Mouse (Mus musculus) brain, embryonic 18.5 days (tissue): ENCODE data around the gene Gm7247.
"Not testable (repeated sequence)": the region's sequence is repeated elsewhere in the genome, so short reads cannot be mapped to it uniquely, and the experiment has no call there.

Experiments
- DNase-seq: peaks from one replicate; pipeline ENCODE4 v3.0.0-alpha.2; 2012; ENCODE audit warnings: low read depth, low spot score

The Gm7247 gene

DNA sequence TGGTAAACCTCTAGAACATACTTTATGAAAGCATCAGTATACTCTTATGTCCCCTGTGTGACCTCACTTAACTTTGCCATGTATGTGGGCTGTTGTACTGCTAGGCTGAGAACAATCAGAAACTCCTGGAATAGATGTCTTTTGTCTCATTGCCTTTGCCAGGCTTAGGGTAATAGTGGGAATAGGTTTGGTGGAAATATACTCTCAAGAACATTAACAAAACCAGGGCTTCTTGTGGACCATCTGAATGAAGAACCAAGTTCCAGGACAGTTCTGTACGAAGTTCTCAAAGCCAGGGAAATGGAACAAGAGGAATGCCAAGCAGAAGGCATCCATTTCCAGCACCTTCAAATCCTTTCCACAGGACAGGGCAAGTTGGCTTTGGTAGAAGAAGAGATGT lies at the start of gene Gm7247:
Gm7247 (plus strand) TSS at position 301 of the 400 bp plus-strand sequence.
- no peak for DNase-seq

DNA sequence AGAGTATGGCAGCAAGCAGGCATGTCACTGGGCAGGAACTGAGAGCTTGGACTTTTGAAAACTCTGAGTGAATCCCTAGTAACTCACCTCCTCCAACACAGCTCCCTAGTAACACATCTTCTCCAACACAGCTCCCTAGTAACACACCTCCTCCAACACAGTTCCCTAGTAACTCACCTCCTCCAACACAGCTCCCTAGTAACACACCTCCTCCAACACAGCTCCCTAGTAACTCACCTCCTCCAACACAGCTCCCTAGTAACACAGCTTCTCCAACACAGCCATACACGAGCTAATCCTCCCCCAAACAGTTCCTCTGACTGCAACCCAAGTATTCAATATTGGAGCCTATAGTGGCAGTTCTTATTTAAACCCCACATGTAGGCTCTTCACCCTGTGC lies 37.6 kb upstream of the Gm7247 start:
- no peak for DNase-seq

DNA sequence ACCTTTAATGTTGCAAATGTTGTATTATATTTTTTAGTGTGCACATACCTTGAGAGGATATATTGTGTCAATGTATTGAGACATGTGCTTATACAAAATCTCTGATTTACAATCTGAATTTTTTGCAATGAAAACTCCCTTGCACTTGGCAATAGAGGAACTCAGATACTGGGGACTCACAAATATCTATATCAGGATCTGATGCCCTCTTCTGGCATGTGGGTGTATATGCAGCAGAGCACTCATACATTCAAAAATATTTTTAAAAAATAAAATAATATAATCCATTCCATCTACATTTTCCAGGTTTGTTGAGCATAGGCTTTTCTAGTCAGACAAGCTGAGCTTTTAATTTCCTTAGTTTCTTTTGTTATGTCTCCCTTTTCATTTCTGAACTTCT lies 15.5 kb upstream of the Gm7247 start:
- no peak for DNase-seq

DNA sequence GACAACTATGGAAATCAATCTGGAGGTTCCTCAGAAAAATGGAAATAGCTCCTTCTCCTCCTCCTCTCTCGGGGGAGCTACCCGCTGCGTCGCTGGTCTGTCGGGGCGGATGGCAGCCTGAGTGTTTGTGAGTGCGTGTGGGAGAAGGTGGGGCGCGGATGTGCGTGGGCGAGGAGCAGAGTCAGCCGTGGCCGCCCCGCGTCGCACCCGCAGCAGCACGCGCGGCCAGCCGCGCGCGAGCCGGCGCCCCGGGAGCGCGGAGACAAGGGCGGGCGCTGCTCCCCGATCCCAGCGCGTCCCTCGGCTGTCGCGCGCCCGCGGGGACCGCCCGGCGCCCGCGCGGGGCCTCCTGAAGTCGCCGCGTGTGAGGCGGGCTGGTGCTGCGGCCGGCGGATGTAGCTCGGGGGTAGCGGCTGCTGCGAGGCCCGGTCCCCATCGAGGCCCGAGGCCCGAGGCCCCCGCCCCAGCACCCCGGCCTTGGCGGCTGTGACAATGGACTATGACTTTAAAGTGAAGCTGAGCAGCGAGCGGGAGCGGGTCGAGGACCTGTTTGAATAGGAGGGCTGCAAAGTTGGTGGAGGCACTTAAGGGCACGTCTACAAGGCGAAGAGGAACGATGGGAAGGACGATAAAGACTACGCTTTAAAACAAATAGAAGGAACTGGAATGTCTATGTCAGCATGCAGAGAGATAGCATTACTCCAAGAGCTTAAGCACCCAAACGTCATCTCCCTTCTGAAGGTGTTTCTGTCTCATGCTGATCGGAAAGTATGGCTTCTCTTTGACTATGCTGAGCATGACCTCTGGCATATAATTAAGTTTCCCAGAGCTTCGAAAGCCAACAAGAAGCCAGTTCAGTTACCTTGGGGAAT lies 3.2 kb upstream of the Gm7247 start:
- peak; percentile 10 for DNase-seq

GRCm38 (mm10) chr14:51382805-51383204 lies 21.2 kb downstream of the Gm7247 start:
- no peak for DNase-seq

GRCm38 (mm10) chr14:51384351-51384750 lies 22.8 kb downstream of the Gm7247 start:
- no peak for DNase-seq

DNA sequence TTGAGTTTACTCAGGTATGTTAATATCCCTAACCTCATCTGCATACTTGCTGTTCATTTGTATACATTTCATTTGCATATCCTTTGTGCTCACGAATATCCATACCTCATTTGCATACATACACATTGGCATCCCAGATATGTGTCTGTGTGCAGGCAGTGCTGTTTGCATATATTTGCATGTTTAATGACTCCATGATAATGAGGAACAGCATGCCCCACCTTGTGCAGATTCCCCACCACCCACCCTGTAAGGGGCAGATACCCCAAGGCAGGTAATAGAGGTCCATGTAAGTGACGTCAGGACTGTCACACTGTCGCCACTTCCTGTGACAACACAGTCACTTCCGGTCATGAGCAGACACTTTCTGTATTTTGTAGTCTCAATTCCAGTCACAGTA lies 24.2 kb downstream of the Gm7247 start:
- DNase-seq: no peak

GRCm38 (mm10) chr14:51387768-51388167 lies 26.2 kb downstream of the Gm7247 start:
- DNase-seq: no peak

DNA sequence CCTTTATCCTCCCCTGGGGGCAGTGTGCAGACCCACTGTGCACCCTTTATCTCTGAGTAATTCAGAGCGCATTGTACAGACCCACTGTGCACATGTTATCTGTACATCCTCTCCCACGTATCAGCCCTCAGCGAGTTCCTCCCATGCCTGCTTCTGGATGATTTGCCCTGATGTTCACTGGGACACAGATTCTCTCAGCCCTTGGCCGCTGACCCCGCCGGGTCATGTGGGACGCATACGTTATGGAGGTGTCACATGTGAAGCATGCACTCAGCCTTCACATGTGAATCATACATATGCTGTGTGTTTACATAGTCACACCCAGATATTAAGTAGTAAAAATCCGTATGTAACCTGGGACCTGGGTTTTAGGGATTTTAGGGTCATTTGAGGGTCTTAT lies 26.7 kb downstream of the Gm7247 start:
- no peak for DNase-seq

DNA sequence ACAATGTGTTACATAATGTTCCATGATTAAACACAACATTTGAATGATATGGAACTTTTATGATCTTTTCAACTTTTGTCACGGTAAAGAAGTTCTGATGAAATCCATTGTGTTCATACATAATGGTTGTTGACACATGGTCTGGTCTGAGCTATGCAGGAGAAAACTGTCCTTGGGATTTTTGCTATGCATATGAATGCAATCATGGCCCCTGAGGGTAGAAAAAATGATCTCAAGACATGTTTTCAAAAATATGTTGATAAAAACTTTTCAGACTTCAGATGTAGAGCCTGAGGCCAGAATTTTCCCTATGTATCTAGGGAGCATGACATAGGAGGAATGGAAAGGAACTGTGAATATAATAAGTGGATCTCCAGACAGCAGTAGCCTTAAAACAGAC lies 49.0 kb downstream of the Gm7247 start, which contains the start of gene Vmn2r88:
Vmn2r88 (plus strand) TSS at position 301 of the 400 bp plus-strand sequence.
- no peak for DNase-seq

- no peak for DNase-seq
These were observed 62.3 kb downstream of the Gm7247 start for GRCm38 (mm10) chr14:51423885-51424284.

- DNase-seq: not testable (repeated sequence)
These were observed 68.6 kb downstream of the Gm7247 start for GRCm38 (mm10) chr14:51430138-51430537.

- no peak for DNase-seq
These were observed 73.0 kb downstream of the Gm7247 start for GRCm38 (mm10) chr14:51434546-51434945.

- no peak for DNase-seq
These were observed 73.5 kb downstream of the Gm7247 start for GRCm38 (mm10) chr14:51435020-51435419.

DNA sequence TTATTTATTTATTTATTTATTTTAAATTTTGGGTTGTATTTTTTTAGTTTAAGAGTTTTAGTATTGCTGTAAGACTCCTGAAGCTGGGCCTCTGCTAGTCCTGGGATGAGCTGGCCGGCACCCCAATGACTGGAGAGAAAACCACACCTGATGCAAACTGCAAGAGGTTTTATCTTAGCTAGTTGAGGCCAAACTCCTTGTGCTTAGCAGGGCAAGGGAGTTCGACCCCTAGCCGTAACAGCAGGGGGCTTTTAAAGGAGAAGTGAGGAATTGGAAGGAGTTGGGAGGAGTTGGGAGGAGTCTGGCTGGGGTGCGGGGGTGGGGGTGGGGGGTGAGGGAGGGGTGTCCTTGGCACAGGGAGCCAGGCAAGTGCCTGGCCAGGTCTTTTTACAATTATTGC lies 77.4 kb downstream of the Gm7247 start:
- no peak for DNase-seq

DNA sequence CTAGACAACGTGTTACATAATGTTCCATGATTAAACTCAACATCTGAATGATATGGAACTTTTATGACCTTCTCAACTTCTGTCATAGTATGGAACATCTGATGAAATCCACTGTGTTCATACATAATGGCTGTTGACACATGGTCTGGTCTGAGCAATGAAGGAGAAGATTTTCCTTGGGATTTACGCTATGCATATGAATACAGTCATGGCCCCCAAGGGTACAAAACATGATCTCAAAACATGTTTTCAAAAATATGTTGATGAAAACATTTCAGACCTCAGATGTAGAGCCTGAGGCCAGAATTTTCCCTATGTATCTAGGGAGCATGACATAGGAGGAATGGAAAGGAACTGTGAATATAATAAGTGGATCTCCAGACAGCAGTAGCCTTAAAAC lies 90.0 kb downstream of the Gm7247 start, which contains the start of gene Vmn2r89:
Vmn2r89 (plus strand) TSS at position 301 of the 400 bp plus-strand sequence.
- not testable (repeated sequence) for DNase-seq

- DNase-seq: not testable (repeated sequence)
These were observed 118.7 kb downstream of the Gm7247 start for GRCm38 (mm10) chr14:51480278-51480677.

GRCm38 (mm10) chr14:51481332-51482015 lies 119.9 kb downstream of the Gm7247 start:
- not testable (repeated sequence) for DNase-seq

DNA sequence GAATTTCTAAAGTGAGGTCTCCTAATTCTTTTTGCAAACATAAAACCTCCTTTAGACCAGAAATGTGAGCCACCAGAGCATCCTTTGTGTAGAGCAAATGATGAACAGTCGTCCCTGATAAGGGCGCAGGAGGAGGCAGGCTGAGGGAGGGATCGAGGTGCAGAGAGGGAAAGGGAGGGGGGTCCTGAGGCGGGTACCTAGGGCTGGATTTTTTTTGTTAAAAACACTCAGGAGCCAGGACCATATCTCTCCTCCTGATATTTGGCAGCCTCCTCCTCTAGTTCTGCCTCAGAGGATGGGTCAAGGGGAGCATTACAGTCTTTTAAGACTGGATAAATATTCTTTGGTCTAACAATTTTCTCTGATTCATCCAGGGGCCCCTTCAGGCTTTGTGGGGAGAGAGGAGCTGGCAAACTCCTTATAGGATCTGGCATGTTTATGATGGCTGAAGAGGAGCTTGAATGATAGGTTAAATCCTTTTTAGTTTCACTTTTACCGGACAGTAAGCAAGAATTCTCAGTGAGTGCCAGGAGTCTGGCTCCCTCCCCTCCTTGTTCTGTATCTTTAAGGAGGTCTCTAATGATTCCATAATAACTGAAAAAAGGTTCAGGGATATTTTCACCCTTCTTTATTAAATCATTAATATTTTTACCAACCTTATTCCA lies 120.6 kb downstream of the Gm7247 start:
- no peak for DNase-seq

DNA sequence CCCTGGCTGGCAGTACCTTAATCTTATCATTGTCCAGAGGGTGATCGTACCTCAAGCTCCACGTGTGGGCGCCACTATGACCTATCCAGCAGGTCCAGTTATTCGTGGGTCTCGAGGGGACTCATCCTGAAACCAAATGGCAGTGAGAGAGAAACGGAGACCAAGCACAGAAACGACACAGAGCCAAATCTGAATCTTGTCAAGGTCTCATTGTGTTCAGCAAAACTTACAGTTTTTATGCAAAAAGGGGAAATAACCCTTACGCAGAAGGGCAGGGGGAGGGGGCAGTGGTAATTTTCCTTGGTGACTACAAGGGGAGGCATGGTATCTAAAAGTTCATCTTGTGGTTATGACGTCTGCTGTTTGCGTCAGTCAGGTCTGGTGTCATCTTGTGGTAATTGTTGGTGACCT lies 121.4 kb downstream of the Gm7247 start:
- not testable (repeated sequence) for DNase-seq

- DNase-seq: no peak
These were observed 122.1 kb downstream of the Gm7247 start for GRCm38 (mm10) chr14:51483671-51484070.

DNA sequence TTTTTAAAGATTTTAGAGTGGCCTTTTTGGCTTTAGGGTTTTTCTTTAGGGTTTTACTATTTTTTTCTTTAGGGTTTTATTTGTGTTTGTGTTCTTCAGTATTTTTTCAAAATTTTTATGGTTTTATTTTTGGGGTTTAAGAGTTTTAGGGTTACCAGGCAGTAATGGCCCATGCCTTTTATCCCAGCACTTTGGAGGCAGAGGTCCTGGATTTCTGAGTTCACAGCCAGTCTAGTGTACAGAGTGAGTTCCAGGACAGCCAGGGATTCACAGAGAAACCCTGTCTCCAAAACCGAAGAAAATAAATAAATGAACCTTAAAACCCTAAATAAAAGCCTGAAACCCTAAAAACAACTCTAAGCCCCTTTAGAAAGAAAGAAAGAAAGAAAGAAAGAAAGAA lies 124.6 kb downstream of the Gm7247 start:
- no peak for DNase-seq
